Mouse (Mus musculus) telencephalon, adult 2 months (tissue): ENCODE results near the gene Stat3.

Experiments used
- DNase-seq: peaks from one replicate; pipeline ENCODE4 v3.0.0-alpha.2; 2011; ENCODE audit warnings: low read depth, low spot score

The Stat3 gene

DNA sequence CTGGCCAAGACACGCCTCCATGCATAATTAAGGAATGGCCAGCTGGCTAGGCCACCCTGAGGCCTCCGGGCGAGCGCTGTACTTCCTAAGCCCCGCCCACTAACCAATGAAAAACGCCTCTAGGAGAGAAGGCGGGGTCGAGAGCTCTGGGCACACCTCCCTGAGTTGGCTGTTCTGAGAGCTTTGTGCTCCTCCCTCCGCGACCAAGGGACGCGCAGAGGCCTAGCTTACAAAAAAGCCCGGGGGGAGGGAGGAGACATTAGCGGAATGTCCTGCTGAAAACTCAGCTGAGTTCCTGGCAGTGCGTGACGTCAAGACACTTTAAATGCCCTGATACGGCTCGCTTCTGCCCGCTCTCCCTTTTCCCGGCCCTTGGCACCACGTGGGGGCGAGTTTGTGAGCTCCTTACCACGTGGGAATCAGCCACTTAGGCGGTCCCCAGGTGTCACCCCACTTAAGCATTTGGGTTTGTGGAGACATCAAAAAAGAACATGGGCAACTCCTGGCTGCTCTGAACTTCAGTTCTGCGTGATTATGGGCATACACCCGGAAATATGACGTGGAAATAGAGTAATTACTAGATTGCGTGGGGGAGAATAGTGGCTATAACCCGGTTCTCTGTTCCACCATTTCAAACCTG lies at the start of gene Stat3:
Gene Stat3, minus strand, starts transcription at position 29 of the 640 bp plus-strand sequence.
- DNase-seq: peak; percentile 99

DNA sequence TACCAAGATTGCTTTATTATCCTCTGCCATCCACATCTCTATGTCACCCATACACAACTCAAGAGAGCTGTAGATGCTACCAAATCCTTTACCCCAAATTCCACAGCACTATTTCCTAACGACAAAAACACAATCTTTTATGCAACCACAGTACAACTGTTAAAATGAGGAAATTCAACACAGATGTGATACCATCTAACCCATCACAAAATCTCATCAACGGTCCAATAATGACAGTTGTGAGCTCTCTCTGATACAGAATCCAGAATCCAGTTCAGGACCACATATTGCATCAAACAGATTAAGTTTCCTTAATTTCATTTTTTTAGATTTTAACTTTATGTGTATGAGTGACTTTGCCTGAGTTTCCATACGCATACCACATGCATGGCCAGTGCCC lies 49.3 kb upstream of the Stat3 start:
- DNase-seq: no peak

GRCm38 (mm10) chr11:100985607-100986006 lies 46.3 kb upstream of the Stat3 start:
- no peak for DNase-seq

- DNase-seq: no peak
Measured at GRCm38 (mm10) chr11:100983778-100984131, 44.4 kb upstream of the Stat3 start.

DNA sequence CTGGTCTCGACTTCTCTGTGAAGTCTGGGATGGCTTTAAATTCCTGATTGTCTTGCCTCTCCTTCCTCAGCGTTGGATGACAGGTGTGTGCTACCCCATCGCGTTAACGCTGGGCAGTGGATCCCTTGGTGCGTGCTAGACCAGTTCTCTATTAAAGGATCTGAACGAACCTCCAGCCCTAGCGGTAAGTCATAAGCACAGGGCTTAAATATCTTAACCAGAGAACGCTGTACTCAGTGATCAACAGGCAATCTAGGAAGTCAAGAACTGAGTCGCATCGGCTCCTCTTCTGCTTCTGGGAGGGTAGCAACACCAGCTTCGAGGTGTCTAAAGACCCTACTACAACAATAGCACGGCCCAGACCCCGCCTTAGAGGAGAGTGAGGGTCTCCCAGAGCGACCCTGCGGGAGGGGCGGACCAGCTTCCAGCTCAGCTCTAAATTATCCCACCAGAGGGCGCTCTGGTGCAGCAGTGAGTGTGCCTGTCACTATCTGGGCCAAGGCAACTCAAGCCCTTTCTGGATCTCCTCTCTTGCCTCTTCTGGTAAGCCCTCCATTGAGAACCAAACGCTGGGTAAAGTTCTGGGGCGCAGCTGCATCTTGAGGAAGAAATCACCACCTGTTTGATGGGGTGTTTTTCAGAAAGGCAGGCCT lies 43.9 kb upstream of the Stat3 start:
- no peak for DNase-seq

GRCm38 (mm10) chr11:100982087-100982486 lies 42.7 kb upstream of the Stat3 start:
- DNase-seq: no peak

DNA sequence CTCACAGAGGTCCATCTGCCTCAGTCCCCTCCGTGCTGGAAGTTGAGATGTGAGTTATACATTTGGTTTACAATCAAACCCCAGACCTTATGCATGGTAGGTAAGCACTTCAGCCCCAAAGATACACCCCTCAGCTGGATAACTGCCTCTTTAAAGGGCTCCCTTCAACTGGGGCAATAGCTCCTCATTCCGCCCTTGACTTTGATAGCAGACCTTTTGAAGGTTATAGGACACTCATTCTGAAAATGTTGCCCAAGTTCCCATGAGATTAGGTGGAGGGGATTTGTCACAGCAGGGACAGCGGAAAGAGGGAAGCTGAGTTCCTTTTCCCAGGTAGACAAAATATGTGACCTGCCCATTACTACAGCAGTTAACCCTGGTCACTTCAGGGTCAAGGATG lies 41.9 kb upstream of the Stat3 start:
- DNase-seq: no peak

GRCm38 (mm10) chr11:100980438-100980837 lies 41.1 kb upstream of the Stat3 start:
- no peak for DNase-seq

DNA sequence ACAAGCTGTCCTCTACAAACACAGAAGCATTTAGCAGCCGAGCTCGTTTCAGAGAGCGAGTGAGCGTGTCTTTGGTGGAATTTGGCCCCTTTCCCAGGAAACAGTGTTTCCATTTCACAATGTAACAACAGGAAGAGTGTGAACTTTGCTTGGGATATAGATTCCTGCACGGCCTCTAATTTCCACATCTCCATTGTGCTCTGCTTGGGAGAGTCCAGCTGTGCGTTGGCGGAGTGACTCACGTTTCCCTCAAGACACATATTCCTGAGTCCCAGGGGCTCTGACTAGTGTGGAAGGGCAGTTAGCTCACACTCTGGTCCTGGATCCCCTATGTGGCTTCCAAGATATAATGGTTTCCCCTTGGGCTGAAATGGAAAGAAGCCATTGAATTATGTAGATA lies 40.5 kb upstream of the Stat3 start:
- DNase-seq: no peak

- DNase-seq: no peak
Measured at GRCm38 (mm10) chr11:100975241-100975640, 35.9 kb upstream of the Stat3 start.

DNA sequence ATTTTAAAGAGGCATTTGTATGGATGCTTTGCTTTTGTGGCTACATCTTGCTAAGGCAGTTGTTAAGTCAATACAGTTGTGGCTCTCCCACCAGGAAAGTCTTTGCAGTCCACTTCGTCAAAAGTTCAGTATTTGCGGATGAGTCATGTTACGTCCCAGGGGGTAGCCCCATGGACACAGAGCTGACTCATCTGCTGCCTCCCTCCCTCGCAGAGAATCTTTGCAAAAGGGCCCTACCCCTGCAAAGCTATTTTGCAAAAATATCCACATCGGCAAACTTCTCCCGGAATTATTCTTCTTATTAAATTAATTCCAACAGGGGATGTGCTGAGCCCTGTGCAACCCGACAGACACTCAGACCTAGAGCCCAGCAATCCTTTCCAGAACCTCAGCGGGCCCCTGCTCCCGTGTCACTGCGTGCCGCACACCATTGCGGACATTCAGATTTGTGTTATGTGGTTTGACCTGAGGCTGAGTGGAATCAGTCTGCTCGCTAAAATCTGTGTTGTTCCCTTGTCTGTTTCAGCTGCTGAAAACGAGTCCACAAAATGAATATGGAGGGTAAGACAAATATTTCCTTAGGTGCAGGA lies 35.1 kb upstream of the Stat3 start:
- no peak for DNase-seq

DNA sequence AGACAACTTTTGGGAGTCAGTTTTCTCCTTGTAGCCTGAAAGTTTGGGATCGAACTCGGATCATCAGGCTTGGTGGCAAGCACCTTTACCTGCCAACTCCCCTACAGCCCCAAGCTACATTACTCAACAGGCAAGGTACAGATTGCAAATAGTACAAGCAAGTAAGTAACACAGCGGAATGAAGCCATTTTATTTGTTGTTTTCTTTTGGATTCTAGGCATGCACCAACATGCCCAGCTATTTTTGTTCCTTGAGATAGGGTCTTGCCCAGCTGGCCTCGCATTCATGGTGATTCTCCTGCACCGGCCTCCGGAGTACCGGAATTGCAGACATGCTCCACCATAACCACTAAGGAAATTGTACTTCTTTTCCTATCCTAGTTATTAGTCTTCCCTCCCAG lies 33.9 kb upstream of the Stat3 start:
- DNase-seq: no peak

GRCm38 (mm10) chr11:100971455-100971854 lies 32.1 kb upstream of the Stat3 start:
- no peak for DNase-seq

DNA sequence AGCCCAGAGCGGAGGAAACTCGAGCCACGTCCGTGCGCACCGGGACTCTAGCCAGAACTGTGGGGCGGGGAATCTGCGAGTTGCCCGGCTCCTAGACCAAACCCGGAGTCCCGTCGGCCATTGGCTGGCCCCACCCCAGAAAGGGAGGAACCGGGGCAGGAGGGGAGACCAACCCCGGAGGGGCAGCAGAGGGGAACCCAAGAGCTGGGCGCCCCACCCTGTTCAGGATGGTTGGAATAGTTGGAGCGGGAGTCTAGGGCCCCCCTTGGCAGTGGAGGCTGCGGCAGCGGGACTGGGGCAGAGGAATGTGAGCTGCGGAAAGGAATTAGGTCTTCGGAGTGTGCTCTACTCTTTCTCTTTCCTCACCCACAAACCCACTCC lies 31.2 kb upstream of the Stat3 start, which contains the start of gene Cavin1:
Gene Cavin1, minus strand, starts transcription at position 331 of the 381 bp plus-strand sequence.
- no peak for DNase-seq

DNA sequence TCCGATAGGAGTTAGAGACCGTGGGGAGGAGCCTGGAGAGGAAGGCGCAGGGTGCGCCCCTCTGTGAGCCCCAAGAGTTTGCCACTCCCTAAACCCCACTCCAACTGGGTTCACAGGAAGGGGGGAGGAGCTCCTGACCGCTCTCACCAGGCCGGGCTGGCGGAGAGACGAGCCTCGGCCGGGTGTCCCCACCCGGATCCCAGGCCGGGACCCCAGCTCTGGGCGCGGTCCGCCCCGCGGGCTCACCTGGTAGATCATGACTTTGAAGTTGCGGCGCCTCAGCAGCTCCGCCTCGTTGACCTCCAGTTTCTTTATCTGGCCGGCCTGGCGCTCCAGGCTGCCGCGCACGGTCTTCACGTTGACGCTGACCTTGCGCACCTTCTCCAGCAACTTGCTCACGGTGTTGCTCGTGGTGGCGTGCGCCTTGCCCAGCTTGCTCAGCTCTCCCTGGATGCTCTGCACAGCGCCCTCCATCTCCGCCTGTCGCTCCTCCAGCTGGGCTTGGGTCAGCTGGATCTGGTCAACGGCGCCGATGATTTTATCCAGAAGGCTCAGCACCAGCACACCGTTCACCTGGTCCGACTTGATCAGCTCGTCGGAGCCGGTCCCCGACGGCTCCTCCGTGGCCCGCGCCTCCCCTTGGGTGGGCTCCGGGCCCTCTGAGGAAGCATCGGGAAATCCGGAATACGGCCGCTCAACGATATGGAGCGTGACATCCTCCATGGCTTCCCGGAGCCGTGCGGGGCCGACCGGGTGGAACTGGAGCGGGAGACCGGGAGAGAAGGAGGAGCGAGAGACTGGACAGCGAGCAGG lies 30.6 kb upstream of the Stat3 start:
- DNase-seq: no peak

DNA sequence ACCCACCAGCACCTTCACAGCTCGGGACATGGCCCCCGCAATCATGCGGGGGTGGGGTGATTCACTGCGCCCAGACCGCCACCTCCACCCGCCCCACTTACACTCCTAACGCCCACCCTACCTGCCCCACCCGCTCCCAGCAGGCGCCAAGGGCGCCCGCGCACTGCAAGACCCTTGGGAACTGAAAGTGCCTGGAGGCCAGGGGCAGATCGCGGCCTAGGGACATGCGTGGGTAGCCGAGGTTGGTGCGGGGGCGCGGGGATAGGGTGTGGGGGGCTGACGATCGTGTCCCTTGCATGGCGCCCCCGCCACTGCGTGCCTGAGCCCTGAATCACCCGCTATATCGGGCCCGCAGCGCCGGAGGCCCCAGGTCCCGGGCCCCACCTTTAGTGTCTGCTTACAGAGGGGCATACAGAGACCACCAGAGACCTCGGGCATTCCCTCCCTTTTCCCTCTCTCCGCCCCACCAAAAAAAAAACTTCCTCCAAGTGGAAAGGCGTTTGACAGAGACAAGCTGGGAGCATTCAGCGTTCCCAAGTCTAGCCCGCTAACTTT lies 29.9 kb upstream of the Stat3 start:
- no peak for DNase-seq

DNA sequence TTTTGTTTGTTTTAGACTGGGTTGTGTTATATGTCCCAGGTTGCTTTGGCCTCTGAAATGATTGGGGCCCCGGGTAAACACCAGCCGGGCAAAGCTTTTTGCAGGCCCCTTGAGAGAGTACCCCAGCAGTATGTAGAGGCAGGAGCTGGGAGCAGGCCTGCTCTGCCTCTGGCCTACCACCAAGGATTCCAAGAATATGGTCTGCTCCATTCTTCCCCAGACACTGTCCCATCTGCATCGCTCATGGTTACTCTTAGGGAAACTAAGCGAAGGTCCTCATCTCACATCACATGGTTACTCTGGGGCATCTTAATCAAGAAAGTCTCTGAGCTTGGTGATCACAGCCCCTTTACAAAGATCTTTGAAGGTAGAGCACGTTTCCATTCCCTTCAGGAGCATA lies 29.2 kb upstream of the Stat3 start:
- no peak for DNase-seq

DNA sequence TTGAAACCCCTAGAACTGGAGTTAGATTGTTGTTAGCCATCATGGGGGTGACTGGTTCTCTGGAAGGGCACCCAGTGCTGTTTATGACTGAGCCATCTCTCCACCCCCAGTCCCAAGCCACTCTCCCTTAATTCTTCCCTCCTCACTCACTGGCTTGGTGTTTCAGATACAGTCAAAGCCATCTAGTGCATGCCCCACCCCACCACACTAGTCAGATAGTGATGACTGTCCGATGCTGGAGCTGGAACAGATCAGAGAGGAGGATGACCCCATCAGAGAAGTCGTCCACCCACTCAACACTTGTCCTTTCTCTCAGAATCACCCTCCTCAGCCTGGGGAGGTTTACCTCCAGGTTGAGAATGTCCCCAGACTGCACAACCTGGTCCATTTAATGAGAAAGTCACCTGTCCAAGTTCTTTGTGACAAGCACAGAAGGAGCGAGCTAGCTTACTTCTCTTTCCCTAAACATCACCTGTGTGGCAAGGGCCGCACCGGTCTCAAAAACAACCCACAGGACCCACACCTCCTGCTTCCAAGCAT lies 28.6 kb upstream of the Stat3 start:
- no peak for DNase-seq

DNA sequence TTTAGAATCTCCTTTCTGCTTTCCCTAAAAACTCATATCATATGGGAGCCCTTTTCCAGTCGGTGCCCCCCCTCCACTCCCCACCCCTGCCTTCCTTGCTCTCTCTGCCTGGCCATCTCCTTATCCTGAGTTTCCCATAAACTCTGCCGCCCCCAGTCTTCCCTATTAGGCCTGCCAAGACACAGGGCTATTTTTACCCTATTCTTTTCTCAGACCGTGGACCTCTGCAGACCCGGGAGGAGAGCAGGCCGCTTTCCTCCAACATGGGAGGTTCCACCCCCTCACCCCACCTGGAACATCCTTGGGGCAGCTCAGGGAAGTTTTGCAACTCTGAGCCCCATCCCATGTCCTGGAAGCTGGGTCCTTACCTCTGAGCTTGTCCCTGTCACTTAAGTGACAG lies 28.0 kb upstream of the Stat3 start:
- no peak for DNase-seq

DNA sequence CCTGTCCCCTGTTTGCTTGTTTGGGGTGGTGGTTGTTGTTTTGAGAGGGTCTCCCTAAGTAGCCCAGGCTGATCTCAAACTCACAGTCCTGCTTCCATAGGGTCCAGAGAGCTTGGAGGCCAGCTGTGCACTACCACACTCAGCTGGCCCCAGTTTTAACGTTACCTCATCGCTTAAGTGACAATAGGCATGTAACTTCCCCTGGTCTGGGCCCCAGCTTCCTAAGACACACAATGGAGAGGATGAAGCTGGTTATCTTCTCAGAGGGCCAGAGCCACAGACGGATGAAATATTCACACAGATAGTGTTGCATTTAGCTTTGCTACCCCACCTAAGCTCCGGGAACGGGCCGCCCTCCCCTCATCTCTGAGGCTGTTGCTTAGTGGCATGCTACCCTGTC lies 26.4 kb upstream of the Stat3 start:
- no peak for DNase-seq

GRCm38 (mm10) chr11:100964901-100965542 lies 25.7 kb upstream of the Stat3 start:
- DNase-seq: no peak
